Mouse (Mus musculus) myocyte (in vitro differentiated cells): ENCODE measurements around the gene Rab38. TPM values are rescaled to one million over a fixed set of nuclear protein-coding genes. Genes with fewer than 3 reads are reported as not detected.

ENCODE experiments used
- H3K27me3 ChIP-seq: one replicate; pipeline ENCODE4 v1.6.1; 2011; ENCODE audit not compliant: control insufficient read depth, insufficient read depth, insufficient read length
- H3K36me3 ChIP-seq: one replicate; pipeline ENCODE4 v1.6.1; 2011; ENCODE audit not compliant: control insufficient read depth, insufficient read depth
- H3K4me2 ChIP-seq: one replicate; pipeline ENCODE4 v1.6.1; 2011; ENCODE audit warnings: low read depth, control low read depth
- H3K4me3 ChIP-seq: one replicate; pipeline ENCODE4 v1.5.1; 2011; ENCODE audit warnings: mild to moderate bottlenecking, control low read depth, moderate library complexity
- H3K79me2 ChIP-seq: one replicate; pipeline ENCODE4 v1.6.1; 2011; ENCODE audit not compliant: control insufficient read depth, insufficient read depth
- H3ac ChIP-seq: one replicate; pipeline ENCODE4 v1.6.1; 2011; ENCODE audit not compliant: control insufficient read depth, insufficient read length
- CEBPB ChIP-seq: IDR thresholded peaks from 2 replicates; pipeline ENCODE4 v1.6.1; 2011; ENCODE audit warnings: mild to moderate bottlenecking, moderate library complexity; ENCODE audit not compliant: poor library complexity, insufficient read depth, severe bottlenecking
- E2F4 ChIP-seq: IDR thresholded peaks from one replicate; pipeline ENCODE4 v1.6.1; 2011; ENCODE audit warnings: mild to moderate bottlenecking, control low read depth, moderate library complexity; ENCODE audit not compliant: insufficient read depth
- MAX ChIP-seq: IDR thresholded peaks from one replicate; pipeline ENCODE4 v1.6.1; 2011; ENCODE audit warnings: low read depth, mild to moderate bottlenecking, control low read depth
- MYOD1 ChIP-seq, 3 experiments: IDR thresholded peaks; one replicate each; pipeline ENCODE4 v1.6.1; 2011; ENCODE audit warnings: control low read depth in 2 of 3, low read depth in 2 of 3, mild to moderate bottlenecking in 2 of 3, moderate library complexity in 1 of 3; ENCODE audit not compliant: insufficient read length in 2 of 3, control insufficient read depth in 1 of 3
- MYOG ChIP-seq, 3 experiments: IDR thresholded peaks; one replicate each; pipeline ENCODE4 v1.6.1; 2011; ENCODE audit warnings: control low read depth in 2 of 3, low read depth in 2 of 3, mild to moderate bottlenecking in 2 of 3; ENCODE audit not compliant: insufficient read length in 2 of 3, control insufficient read depth in 1 of 3, insufficient read depth in 1 of 3
- POLR2A ChIP-seq: IDR thresholded peaks from one replicate; pipeline ENCODE4 v1.6.1; 2011; ENCODE audit warnings: low read depth, mild to moderate bottlenecking, control low read depth, moderate library complexity; ENCODE audit not compliant: insufficient read length
- POLR2AphosphoS2 ChIP-seq: IDR thresholded peaks from one replicate; pipeline ENCODE4 v1.6.1; 2011; ENCODE audit warnings: low read depth, control low read depth; ENCODE audit not compliant: insufficient read length
- REST ChIP-seq: IDR thresholded peaks from one replicate; pipeline ENCODE4 v1.6.1; 2011; ENCODE audit warnings: mild to moderate bottlenecking, control low read depth, moderate library complexity; ENCODE audit not compliant: insufficient read depth, insufficient read length
- SRF ChIP-seq: IDR thresholded peaks from one replicate; pipeline ENCODE4 v1.6.1; 2011; ENCODE audit warnings: low read depth; ENCODE audit not compliant: control insufficient read depth, insufficient read length
- TCF12 ChIP-seq: IDR thresholded peaks from one replicate; pipeline ENCODE4 v1.6.1; 2011; ENCODE audit warnings: mild to moderate bottlenecking, control low read depth; ENCODE audit not compliant: poor library complexity, insufficient read depth, severe bottlenecking
- TCF3 ChIP-seq: IDR thresholded peaks from one replicate; pipeline ENCODE4 v1.6.1; 2011; ENCODE audit warnings: low read depth, control low read depth; ENCODE audit not compliant: insufficient read length
- USF1 ChIP-seq: IDR thresholded peaks from one replicate; pipeline ENCODE4 v1.6.1; 2011; ENCODE audit warnings: low read depth, mild to moderate bottlenecking, control low read depth, moderate library complexity
- polyA plus RNA-seq: library from polyadenylated mRNA; unstranded; fragments of >200 nt; fragmentation: generic; extraction: Trizol; gene quantifications from one replicate; pipeline ENCODE4 v1.2.1, GENCODE M21; 2012; ENCODE audit warnings: missing spikeins

Rab38 gene
- polyA plus RNA-seq, 1 experiment = 0.76 TPM

GRCm38 (mm10) chr7:88421821-88422220 lies 8.3 kb upstream of the Rab38 start:
- Histone ChIP-seq H3K27me3 (no peaks in the 10 kb centered on the region), H3K4me3 (no peak overlapping the region)

DNA sequence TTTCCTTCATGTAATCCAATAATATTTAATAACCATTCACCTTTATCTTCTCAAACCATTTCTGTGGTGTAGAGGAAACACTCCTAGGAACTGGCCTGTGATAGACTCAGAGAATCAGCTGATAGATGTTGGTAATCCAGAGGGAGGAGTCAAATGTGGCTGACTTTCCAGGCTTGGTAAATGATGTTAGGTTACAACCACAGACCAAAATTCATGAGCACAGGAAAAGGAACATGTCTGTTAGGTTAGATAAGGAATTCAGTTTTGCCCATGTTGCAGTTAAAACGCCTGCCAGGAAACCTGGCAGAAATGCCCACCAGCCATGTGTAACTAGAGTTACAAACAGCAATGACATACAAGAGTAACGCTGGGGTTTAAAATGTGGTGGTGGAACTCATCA lies 6.2 kb upstream of the Rab38 start:
- Histone ChIP-seq H3K79me2 (no peaks in the 10 kb centered on the region), H3K27me3 (no peaks in the 10 kb centered on the region)
- TF ChIP-seq MYOD1 (IDR thresholded peaks at IDR 0.05; ENCODE audit: control insufficient read depth in 1 of 3, insufficient read length in 2 of 3, low read depth in 2 of 3) (no peak), USF1 (no peak), POLR2A (no peak), TCF3 (no peak), MAX (no peak), REST (no peak), SRF (no peak), TCF12 (no peak), E2F4 (no peak), CEBPB (no peak), POLR2AphosphoS2 (no peak), MYOG (IDR thresholded peaks at IDR 0.05; ENCODE audit: control insufficient read depth in 1 of 3, insufficient read depth in 1 of 3, insufficient read length in 2 of 3, low read depth in 2 of 3) (no peak)

More at GRCm38 (mm10) chr7:88421821-88422220, 8.3 kb upstream of the Rab38 start:
- Histone ChIP-seq H3K79me2 (no peaks in the 10 kb centered on the region), H3K4me2 (no peak overlapping the region), H3ac (no peak overlapping the region), H3K36me3 (no peaks in the 10 kb centered on the region)
- TF ChIP-seq CEBPB = no peak
- TF ChIP-seq MYOG (IDR thresholded peaks at IDR 0.05; ENCODE audit: control insufficient read depth in 1 of 3, insufficient read depth in 1 of 3, insufficient read length in 2 of 3, low read depth in 2 of 3) = no peak
- TF ChIP-seq SRF = no peak
- TF ChIP-seq MAX = no peak
- TF ChIP-seq POLR2A = no peak
- no peak for TF ChIP-seq TCF3
- no peak for TF ChIP-seq TCF12
- no peak for TF ChIP-seq E2F4
- no peak for TF ChIP-seq MYOD1 (IDR thresholded peaks at IDR 0.05; ENCODE audit: control insufficient read depth in 1 of 3, insufficient read length in 2 of 3, low read depth in 2 of 3)

DNA sequence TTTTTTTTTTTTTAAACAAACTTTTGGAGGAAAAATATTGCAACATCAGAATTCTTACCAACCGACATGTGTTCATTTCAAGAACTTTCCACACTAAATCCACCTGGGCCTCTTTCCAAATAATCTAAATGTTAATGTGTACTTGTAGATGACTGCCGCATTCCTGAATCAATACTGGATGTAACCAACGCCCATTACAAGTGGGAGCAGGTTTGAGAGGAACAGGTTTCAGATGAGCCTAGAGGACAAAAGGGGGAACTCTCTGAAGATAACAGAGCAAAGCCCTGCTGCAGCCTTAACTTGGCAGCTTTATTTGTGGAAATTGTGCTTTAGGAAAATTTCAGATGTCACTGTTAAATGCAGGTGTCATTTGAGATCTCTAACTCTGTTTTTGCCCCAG lies 4.3 kb upstream of the Rab38 start:
- no peak overlapping the region for H3K4me2 ChIP-seq

More for the DNA sequence above, 6.2 kb upstream of the Rab38 start:
- H3K4me2 ChIP-seq = no peak overlapping the region
- no peak overlapping the region for H3ac ChIP-seq
- no peaks in the 10 kb centered on the region for H3K36me3 ChIP-seq
- H3K4me3 ChIP-seq = no peak overlapping the region

GRCm38 (mm10) chr7:88427484-88427883 lies 2.6 kb upstream of the Rab38 start:
- TF ChIP-seq TCF3 (no peak), MYOG (IDR thresholded peaks at IDR 0.05; ENCODE audit: control insufficient read depth in 1 of 3, insufficient read depth in 1 of 3, insufficient read length in 2 of 3, low read depth in 2 of 3) (no peak), MYOD1 (IDR thresholded peaks at IDR 0.05; ENCODE audit: control insufficient read depth in 1 of 3, insufficient read length in 2 of 3, low read depth in 2 of 3) (no peak), USF1 (no peak), REST (no peak)
- H3K36me3 ChIP-seq = no peaks in the 10 kb centered on the region
- H3K79me2 ChIP-seq = no peaks in the 10 kb centered on the region
- H3K4me3 ChIP-seq = no peak overlapping the region
- H3ac ChIP-seq = no peak overlapping the region
- H3K4me2 ChIP-seq = no peak overlapping the region
- H3K27me3 ChIP-seq = no peaks in the 10 kb centered on the region

More for the DNA sequence above, 4.3 kb upstream of the Rab38 start:
- Histone ChIP-seq H3ac (no peak overlapping the region), H3K36me3 (no peaks in the 10 kb centered on the region), H3K79me2 (no peaks in the 10 kb centered on the region), H3K4me3 (no peak overlapping the region), H3K27me3 (no peaks in the 10 kb centered on the region)
- TF ChIP-seq CEBPB (no peak), MYOD1 (IDR thresholded peaks at IDR 0.05; ENCODE audit: control insufficient read depth in 1 of 3, insufficient read length in 2 of 3, low read depth in 2 of 3) (no peak), MYOG (IDR thresholded peaks at IDR 0.05; ENCODE audit: control insufficient read depth in 1 of 3, insufficient read depth in 1 of 3, insufficient read length in 2 of 3, low read depth in 2 of 3) (no peak), TCF12 (no peak), MAX (no peak), REST (no peak), POLR2AphosphoS2 (no peak), POLR2A (no peak), TCF3 (no peak), USF1 (no peak), SRF (no peak), E2F4 (no peak)

DNA sequence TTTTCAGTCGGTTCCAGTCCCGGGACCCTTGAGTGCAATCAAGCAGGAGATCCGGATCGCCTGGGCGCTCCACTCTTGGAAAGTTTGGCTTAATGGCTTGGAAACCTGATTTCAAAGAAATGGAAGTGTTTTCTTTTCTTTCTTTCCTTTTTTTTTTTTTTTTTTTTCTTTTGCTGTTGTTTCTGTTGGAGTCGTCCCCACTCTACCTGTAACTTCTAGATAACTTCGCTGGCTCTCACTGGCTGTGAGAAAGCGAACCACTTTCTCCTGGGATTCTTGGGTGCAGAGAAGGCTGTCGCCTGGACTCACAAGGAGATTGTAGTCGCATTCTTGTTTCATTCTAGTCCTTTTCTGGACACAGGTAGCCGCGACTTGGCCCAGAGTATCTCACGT lies 615 bp downstream of the Rab38 start:
- TF ChIP-seq SRF = no peak
- Histone ChIP-seq H3K4me3 (no peak overlapping the region), H3K27me3 (no peaks in the 10 kb centered on the region), H3K79me2 (no peaks in the 10 kb centered on the region), H3ac (no peak overlapping the region), H3K4me2 (no peak overlapping the region), H3K36me3 (no peaks in the 10 kb centered on the region)
